Mouse (Mus musculus): ENCODE data around the gene Aldh1l1.

Aldh1l1 gene

GRCm38 (mm10) chr6:90472079-90472478, 14.1 kb upstream of the Aldh1l1 start:
- DNase-seq (ENCODE audit: low spot score), result no peak

- DNase-seq (ENCODE audit: low spot score), result no peak
Measured at GRCm38 (mm10) chr6:90472697-90473096, 13.5 kb upstream of the Aldh1l1 start.

DNA sequence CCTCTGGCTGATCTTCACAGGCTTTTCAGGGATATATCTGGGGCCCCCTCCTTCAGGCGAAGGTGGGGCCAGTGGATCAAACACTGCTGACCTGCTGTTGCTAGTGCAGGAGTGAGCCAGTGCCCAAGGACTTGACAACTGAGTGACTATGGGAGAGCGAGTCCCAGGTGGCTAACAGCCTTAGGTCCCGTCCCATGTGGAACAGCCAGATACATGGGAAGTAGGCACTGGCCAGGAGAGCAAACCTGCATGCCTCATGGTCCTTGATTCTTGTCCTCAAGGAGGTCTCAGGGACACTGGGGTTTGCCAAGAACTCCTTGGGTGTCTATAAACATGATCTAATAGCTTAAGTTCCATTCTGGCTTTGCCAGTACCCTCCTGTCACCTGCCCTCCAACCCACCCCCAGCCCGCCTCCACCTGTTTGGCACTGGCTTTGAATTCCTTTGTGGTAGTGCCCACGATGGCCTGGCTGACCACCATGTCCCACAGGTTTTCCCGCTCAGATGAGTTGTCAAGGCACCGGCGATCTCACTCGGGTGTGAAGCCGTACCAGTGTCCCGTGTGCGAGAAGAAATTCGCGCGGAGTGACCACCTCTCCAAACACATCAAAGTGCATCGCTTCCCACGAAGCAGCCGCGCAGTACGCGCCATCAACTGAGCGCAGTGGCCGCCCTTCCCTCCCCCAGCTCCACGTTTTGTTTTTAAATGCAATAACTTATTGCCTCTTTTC, 12.4 kb upstream of the Aldh1l1 start:
- DNase-seq (ENCODE audit: low spot score), result no peak

GRCm38 (mm10) chr6:90474361-90474750, 11.9 kb upstream of the Aldh1l1 start:
- no peak for DNase-seq (ENCODE audit: low spot score)

GRCm38 (mm10) chr6:90475176-90475853, 10.9 kb upstream of the Aldh1l1 start:
- DNase-seq (ENCODE audit: low spot score), result no peak

DNA sequence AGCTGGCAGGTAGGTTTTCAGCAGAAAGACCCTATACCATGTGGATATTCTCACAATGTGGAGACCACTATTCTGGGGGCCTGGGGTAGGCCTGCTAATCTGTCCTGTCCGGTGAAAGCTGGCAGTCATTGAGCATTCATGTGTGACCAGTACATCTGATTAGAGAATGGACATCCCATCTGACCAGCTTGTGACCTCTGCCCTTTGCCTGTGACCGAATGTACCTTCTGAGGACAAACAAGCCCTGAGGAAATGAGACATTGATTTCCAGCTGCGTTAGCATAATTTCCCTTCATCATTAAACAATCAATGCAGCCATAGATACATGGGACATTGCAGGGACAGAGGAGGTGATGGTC, 10.4 kb upstream of the Aldh1l1 start:
- DNase-seq (ENCODE audit: low spot score), result no peak

GRCm38 (mm10) chr6:90476941-90477518, 9.2 kb upstream of the Aldh1l1 start:
- DNase-seq (ENCODE audit: low spot score), result no peak

DNA sequence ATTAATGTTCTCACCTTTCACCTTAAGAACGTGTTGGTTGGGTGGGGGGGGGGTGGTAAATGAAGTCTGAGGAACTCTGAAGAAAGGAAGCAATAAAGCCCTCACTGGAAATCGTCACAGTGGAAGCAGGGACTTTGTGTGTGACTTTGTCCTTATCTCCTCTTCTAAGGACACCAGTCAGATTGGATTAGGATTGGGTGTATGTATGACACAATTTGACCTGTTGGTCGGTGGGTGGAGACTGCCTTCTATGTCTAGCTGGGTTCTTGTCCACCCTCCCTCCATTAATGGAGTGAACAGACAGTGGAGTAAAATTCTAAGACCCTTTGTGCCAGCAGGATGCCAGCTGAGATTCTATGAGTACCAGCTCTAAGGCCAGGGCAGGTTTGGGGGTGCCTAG, 2.0 kb upstream of the Aldh1l1 start:
- no peak for DNase-seq (ENCODE audit: low spot score)

DNA sequence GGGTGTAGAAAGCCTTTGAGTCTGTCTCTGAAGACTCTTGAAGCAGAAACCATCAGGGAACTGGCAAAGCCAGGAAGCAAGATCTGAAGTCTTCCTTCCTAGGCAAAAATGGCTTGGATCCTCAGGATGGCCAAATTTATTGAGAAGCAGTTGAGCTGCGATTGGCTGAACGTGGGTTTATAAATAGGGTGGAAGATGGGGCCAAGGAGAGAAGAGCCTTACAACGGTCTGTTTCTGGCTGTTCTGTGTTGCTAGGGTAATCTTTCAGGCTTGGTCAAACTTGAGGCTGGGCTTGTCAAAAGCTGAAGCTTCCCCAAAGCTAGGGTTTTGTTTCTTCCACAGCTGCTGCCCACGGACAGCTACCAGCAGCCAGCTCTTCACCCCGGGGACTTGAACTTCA, 1.4 kb upstream of the Aldh1l1 start:
- no peak for DNase-seq (ENCODE audit: low spot score)

GRCm38 (mm10) chr6:90487531-90487930, 1.3 kb downstream of the Aldh1l1 start:
- no peak for DNase-seq (ENCODE audit: low spot score)

DNA sequence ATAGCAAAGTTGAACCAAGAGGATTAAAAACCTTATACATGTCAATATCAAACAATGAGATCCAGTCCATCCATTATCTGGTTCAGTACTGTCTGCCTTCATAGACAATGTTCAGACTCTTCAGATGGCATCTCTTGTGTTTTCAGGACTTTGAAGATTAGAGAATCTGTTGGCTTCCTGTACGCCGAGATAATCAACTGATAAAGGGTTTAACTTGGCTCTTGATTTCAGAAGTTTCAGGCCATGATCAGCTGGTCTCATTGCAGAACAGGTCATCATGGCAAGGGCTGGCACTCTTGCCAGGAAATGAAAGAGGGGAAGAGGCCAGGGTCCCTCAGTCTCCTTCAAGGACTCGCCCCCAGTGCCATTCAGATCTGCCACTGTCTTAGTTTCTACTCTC, 3.3 kb downstream of the Aldh1l1 start:
- no peak for DNase-seq (ENCODE audit: low spot score)

DNA sequence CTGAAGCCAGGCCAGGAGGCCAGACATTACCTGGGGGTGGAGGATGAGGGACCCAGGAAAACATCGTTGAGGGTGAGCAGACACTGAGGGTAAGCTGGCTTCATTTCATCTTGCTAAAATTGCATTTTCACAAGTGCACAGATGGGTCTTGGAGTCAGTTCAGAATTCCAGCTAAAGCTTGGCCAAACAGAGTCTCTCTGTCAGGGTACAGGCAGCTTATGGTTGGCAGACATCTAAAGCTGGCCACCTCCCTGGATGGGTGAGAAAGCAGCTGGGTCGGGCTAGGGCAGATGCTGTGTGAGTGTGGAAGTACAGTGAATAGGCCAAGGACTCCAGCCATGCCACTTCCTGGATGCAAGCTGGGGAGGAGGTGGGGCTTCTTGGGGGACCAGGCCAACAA, 4.7 kb downstream of the Aldh1l1 start:
- no peak for DNase-seq (ENCODE audit: low spot score)

GRCm38 (mm10) chr6:90491956-90492744, 5.9 kb downstream of the Aldh1l1 start:
- DNase-seq (ENCODE audit: low spot score), result no peak

DNA sequence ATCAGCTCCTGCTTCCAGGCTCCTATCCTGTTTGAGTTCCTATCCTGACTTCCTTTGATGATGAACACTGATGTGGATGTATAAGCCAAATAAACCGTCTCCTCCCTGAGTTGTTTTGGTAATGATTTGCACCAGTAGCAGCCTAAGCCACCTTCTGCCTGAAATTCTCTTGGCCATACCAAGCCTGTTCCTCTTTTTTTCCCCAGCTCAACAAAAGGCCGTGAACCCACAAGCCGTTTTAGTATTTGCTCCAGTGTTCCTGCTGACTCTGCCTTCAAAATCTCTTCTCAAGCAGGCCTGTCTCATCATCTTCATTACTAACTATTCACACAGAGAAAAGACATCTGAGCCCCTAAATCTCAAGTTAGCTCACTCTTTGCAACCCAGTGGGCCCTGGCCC, 7.9 kb downstream of the Aldh1l1 start:
- DNase-seq (ENCODE audit: low spot score), result no peak

DNA sequence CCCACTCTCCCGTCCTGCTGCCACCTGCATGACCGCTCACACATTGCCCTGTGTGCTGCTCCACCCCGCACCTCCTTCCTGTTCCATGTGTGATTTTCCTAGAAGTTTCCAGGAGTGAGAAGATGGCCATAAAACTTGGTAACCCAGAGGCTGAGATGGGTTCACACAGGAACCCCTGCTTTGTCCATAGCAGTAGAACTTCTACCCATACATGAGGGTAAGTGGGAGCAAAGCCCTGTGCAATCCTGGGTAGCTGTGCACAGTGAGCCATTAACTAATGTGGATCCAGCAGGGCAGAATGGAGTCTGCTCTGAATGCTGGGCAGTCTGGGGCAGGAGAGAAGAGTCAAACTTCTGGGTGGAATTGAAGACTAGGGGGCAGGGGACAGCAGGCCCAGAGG, 8.3 kb downstream of the Aldh1l1 start:
- no peak for DNase-seq (ENCODE audit: low spot score)

DNA sequence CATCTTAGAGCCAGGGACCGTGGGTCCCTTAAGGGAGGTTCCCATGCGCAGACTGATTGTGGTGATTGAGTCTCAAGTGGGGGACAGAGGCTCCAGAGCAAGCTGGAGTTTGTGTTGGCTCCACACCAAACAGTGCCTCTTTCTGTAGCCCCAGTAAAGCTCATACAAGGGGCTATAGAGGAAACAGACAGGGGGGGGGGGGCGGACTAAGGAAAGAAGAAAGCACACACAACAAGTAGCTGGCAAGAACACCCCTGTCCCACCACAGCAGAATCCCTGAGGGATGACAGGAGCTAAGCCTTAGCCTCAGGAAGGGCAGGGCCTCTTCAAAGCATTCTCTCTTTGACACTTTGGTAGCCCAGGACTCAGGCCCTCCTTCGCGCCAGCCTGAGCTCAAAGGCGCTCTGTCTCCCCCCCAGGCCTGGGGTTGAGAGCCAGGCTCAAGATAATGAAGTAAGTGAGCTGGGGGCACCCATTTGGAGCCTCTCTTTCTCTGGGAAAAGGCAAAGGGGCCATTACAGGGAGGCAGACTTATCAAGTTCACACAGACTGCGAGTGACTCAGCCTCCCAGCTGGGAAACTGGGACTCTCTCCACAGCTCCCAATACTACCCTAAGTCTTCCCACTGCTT, 9.2 kb downstream of the Aldh1l1 start:
- no peak for DNase-seq (ENCODE audit: low spot score)

- no peak for DNase-seq (ENCODE audit: low spot score)
Measured at GRCm38 (mm10) chr6:90496217-90496616, 10.0 kb downstream of the Aldh1l1 start.

- no peak for DNase-seq (ENCODE audit: low spot score)
Measured at GRCm38 (mm10) chr6:90499509-90499908, 13.3 kb downstream of the Aldh1l1 start.

GRCm38 (mm10) chr6:90501222-90501940, 15.2 kb downstream of the Aldh1l1 start:
- no peak for DNase-seq (ENCODE audit: low spot score)

GRCm38 (mm10) chr6:90505906-90506305, 19.7 kb downstream of the Aldh1l1 start:
- DNase-seq (ENCODE audit: low spot score), result peak; percentile 51

GRCm38 (mm10) chr6:90506673-90507311, 20.6 kb downstream of the Aldh1l1 start:
- DNase-seq (ENCODE audit: low spot score), result peak; percentile 76
